Mouse (Mus musculus) left cerebral cortex, adult 18-20 months (tissue): ENCODE data around the gene Bsg. TPM values are rescaled to one million over a fixed set of nuclear protein-coding genes. Genes with fewer than 3 reads are reported as not detected.

Experiments
- total RNA-seq, 2 experiments: library from RNA; stranded (reverse); gene quantifications; 2 replicates each; pipeline ENCODE4 v1.2.3; 2021

Bsg gene
- total RNA-seq, 2 experiments from 2014 or later = 566 to 614 TPM

Other genes starting within 250 kb of the Bsg start
- gene Vmn2r83, start 235.8 kb upstream of the Bsg start, total RNA-seq = not detected
- 1 to 10 TPM; 3.5 to 4.3 TPM for gene Plpp2, start 170.7 kb upstream of the Bsg start, total RNA-seq
- 10 to 100 TPM; 51.4 to 51.9 TPM for gene Mier2, start 149.3 kb upstream of the Bsg start, total RNA-seq
- 1 to 10 TPM in 1 of 2 experiments, under 1 TPM in 1; 0.37 to 1.7 TPM for gene Theg, start 117.2 kb upstream of the Bsg start, total RNA-seq
- gene C2cd4c, start 90.5 kb upstream of the Bsg start, total RNA-seq = 10 to 100 TPM; 16.7 to 18.6 TPM
- 10 to 100 TPM; 44.3 to 50.1 TPM for gene Shc2, start 66.6 kb upstream of the Bsg start, total RNA-seq
- gene Odf3l2, start 58.8 kb upstream of the Bsg start, total RNA-seq = under 1 TPM in 1 of 2 experiments, not detected in 1; 0.82 TPM
- gene Madcam1, start 39.9 kb upstream of the Bsg start, total RNA-seq = not detected
- gene Tpgs1, start 35.1 kb upstream of the Bsg start, total RNA-seq = 10 to 100 TPM; 69.8 to 77.1 TPM
- gene Cdc34, start 22.3 kb upstream of the Bsg start, total RNA-seq = 10 to 100 TPM; 75.4 to 77.5 TPM
- gene Gzmm, start 15.5 kb upstream of the Bsg start, total RNA-seq = 1 to 10 TPM; 2.7 to 3.2 TPM
- gene Hcn2, start 12.1 kb downstream of the Bsg start, total RNA-seq = 100 to 1,000 TPM; 142 to 157 TPM
- gene Polrmt, start 42.1 kb downstream of the Bsg start, total RNA-seq = 10 to 100 TPM; 50.6 to 55.3 TPM
- gene Fgf22, start 50.6 kb downstream of the Bsg start, total RNA-seq = 1 to 10 TPM; 4.3 to 5.6 TPM
- 10 to 100 TPM; 86.7 to 98.4 TPM for gene Rnf126, start 62.5 kb downstream of the Bsg start, total RNA-seq
- gene Fstl3, start 72.8 kb downstream of the Bsg start, total RNA-seq = 1 to 10 TPM; 2.7 to 3.2 TPM
- gene Prss57, start 86.5 kb downstream of the Bsg start, total RNA-seq = under 1 TPM; 0.63 to 0.72 TPM
- 100 to 1,000 TPM; 290 to 308 TPM for gene Palm, start 89.1 kb downstream of the Bsg start, total RNA-seq
- gene Misp, start 116.5 kb downstream of the Bsg start, total RNA-seq = under 1 TPM; 0.61 to 0.86 TPM
- gene Ptbp1, start 149.9 kb downstream of the Bsg start, total RNA-seq = 10 to 100 TPM; 54.3 to 62.5 TPM
- 1 to 10 TPM; 2.2 to 2.3 TPM for gene Prtn3, start 170.0 kb downstream of the Bsg start, total RNA-seq
- 10 to 100 TPM; 55.6 to 58.0 TPM for gene Plppr3, start 170.1 kb downstream of the Bsg start, total RNA-seq
- not detected for gene Elane, start 181.8 kb downstream of the Bsg start, total RNA-seq
- not detected for gene Cfd, start 186.4 kb downstream of the Bsg start, total RNA-seq
- 10 to 100 TPM; 48.6 to 63.7 TPM for gene Med16, start 204.4 kb downstream of the Bsg start, total RNA-seq
- gene Gm26602, start 206.4 kb downstream of the Bsg start, total RNA-seq = not detected
- gene Kiss1r, start 212.5 kb downstream of the Bsg start, total RNA-seq = 10 to 100 TPM in 1 of 2 experiments, 1 to 10 TPM in 1; 5.3 to 10.3 TPM
- gene R3hdm4, start 216.7 kb downstream of the Bsg start, total RNA-seq = 100 to 1,000 TPM; 307 to 318 TPM
- gene Arid3a, start 222.6 kb downstream of the Bsg start, total RNA-seq = 1 to 10 TPM; 5.6 to 7.2 TPM